Mouse (Mus musculus) testis, adult 2 months (tissue): ENCODE results near the gene Bcl7a.

Source experiments
- CTCF ChIP-seq: fragments of 200-500 bp; IDR thresholded peaks from 2 replicates; pipeline ENCODE4 v1.5.1; 2012; ENCODE audit warnings: low read depth, mild to moderate bottlenecking, inconsistent platforms, low read length, moderate library complexity; ENCODE audit not compliant: control insufficient read depth, insufficient read depth, insufficient replicate concordance
- POLR2A ChIP-seq: fragments of 200-500 bp; IDR thresholded peaks from 2 replicates; pipeline ENCODE4 v1.6.1; 2012; ENCODE audit warnings: low read depth, mild to moderate bottlenecking, inconsistent platforms, low read length, moderate library complexity; ENCODE audit not compliant: control insufficient read depth

DNA sequence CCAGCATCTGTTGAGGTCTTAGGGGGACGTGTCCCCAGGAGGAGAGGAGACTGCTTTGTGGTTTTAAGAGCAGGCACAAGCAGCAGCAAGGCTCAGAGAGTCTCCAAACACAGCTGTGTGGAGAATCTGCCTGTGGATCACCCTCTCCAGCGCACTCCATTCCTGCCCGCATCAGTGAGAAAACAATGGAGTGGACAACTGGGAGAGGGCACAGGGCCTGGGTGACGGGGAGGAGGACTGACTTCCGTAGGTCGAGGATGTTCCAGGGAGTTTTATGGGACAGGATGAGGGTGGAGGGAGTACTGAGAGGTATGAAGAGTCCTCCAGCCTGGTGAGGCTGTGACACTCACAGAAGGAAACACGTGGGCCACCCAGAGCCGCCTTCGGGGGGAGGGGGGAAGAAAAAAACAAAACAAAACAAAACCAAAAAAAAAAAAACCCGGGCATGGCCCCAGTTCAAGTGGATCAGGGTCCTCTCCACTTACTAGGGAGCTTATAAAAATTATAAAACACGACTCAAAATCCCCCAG is 29.7 kb upstream of the Bcl7a start:
- TF ChIP-seq POLR2A (no peak), CTCF (no peak)
